Mouse (Mus musculus) embryonic facial prominence, embryonic 15.5 days (tissue): Measurements from ENCODE around the gene Olfr506. TPM values are rescaled to one million over a fixed set of nuclear protein-coding genes. Genes with fewer than 3 reads are reported as not detected.

Experiments used
- polyA plus RNA-seq: library from polyadenylated mRNA; unstranded; fragments of >200 nt; fragmentation: Nextera tagmentation; extraction: Ambion mirVana; gene quantifications from 2 replicates; pipeline ENCODE4 v1.2.1, GENCODE M21; 2015

Olfr506 gene
- polyA plus RNA-seq, 1 experiment from 2014 or later, result 0.19 TPM

Other genes with a start within 250 kb of the Olfr506 start
- 0.23 TPM in 1 of 2 replicates, not detected in the other for gene Olfr494, start 245.5 kb upstream of the Olfr506 start, polyA plus RNA-seq
- gene Olfr495, start 217.6 kb upstream of the Olfr506 start, polyA plus RNA-seq, result 0.14 TPM in 1 of 2 replicates, not detected in the other
- gene Olfr497, start 190.4 kb upstream of the Olfr506 start, polyA plus RNA-seq, result not detected in 2 replicates
- 0.09 and 0.13 TPM in 2 replicates for gene Olfr498, start 145.5 kb upstream of the Olfr506 start, polyA plus RNA-seq
- not detected in 2 replicates for gene Olfr502, start 85.7 kb upstream of the Olfr506 start, polyA plus RNA-seq
- not detected in 2 replicates for gene Olfr503, start 66.3 kb upstream of the Olfr506 start, polyA plus RNA-seq
- not detected in 2 replicates for gene Olfr504, start 45.0 kb upstream of the Olfr506 start, polyA plus RNA-seq
- gene Olfr507, start 11.0 kb downstream of the Olfr506 start, polyA plus RNA-seq, result not detected in 2 replicates
- gene Olfr508, start 19.2 kb downstream of the Olfr506 start, polyA plus RNA-seq, result 0.30 TPM in 1 of 2 replicates, not detected in the other
- 0.25 and 0.47 TPM in 2 replicates for gene Olfr509, start 41.1 kb downstream of the Olfr506 start, polyA plus RNA-seq
- gene Olfr510, start 55.6 kb downstream of the Olfr506 start, polyA plus RNA-seq, result 0.17 TPM in 1 of 2 replicates, not detected in the other
- gene Olfr512, start 102.5 kb downstream of the Olfr506 start, polyA plus RNA-seq, result 0.47 TPM in 1 of 2 replicates, not detected in the other
- 0.17 TPM in 1 of 2 replicates, not detected in the other for gene Olfr513, start 140.2 kb downstream of the Olfr506 start, polyA plus RNA-seq
- gene Olfr514, start 215.2 kb downstream of the Olfr506 start, polyA plus RNA-seq, result not detected in 2 replicates
- gene Olfr516, start 239.7 kb downstream of the Olfr506 start, polyA plus RNA-seq, result 0.14 and 0.23 TPM in 2 replicates